Mouse (Mus musculus) limb, embryonic 11.5 days (tissue): ENCODE data around the gene Spata20. TPM values are rescaled to one million over a fixed set of nuclear protein-coding genes. Genes with fewer than 3 reads are reported as not detected.

ENCODE experiments used
- ATAC-seq: fragments of 200-750 bp; cut with Nextera tagmentation; 2 replicates; pipeline ENCODE4 v1.8.0; 2017; ENCODE audit warnings: low read depth; ENCODE audit not compliant: insufficient number of reproducible peaks, low FRiP score, low TSS enrichment
- DNase-seq: peaks from one replicate; pipeline ENCODE4 v3.0.0-alpha.2; 2015; ENCODE audit warnings: low spot score
- H3K27ac ChIP-seq: fragments of 300-500 bp; sonication (generic); replicated peaks from 2 replicates; pipeline ENCODE4 v1.5.1; 2014; ENCODE audit warnings: low read depth, mild to moderate bottlenecking, low read length
- H3K27me3 ChIP-seq: fragments of 300-500 bp; sonication (generic); 2 replicates; pipeline ENCODE4 v1.6.1; 2014; ENCODE audit warnings: mild to moderate bottlenecking, low read length, mixed read lengths; ENCODE audit not compliant: control insufficient read depth, insufficient read depth
- H3K36me3 ChIP-seq: fragments of 300-500 bp; sonication (generic); 2 replicates; pipeline ENCODE4 v1.6.1; 2014; ENCODE audit warnings: mild to moderate bottlenecking, low read length, moderate library complexity, mixed read lengths; ENCODE audit not compliant: control insufficient read depth, insufficient read depth
- H3K4me1 ChIP-seq: fragments of 300-500 bp; sonication (generic); 2 replicates; pipeline ENCODE4 v1.6.1; 2014; ENCODE audit warnings: low read length, mixed read lengths; ENCODE audit not compliant: control insufficient read depth, insufficient read depth
- H3K4me2 ChIP-seq: fragments of 300-500 bp; sonication (generic); 2 replicates; pipeline ENCODE4 v1.6.1; 2014; ENCODE audit warnings: low read depth, mild to moderate bottlenecking, moderate library complexity; ENCODE audit not compliant: severe bottlenecking
- H3K4me3 ChIP-seq: fragments of 300-500 bp; sonication (generic); 2 replicates; pipeline ENCODE4 v1.5.1; 2014; ENCODE audit warnings: low read depth, low read length
- H3K9ac ChIP-seq: fragments of 300-500 bp; sonication (generic); 2 replicates; pipeline ENCODE4 v1.6.1; 2014; ENCODE audit warnings: mild to moderate bottlenecking, low read length
- H3K9me3 ChIP-seq: fragments of 300-500 bp; sonication (generic); 2 replicates; pipeline ENCODE4 v1.6.1; 2016; ENCODE audit warnings: low read length; ENCODE audit not compliant: control insufficient read depth
- WGBS: fragments of 180-500 bp; shearing (Covaris S2); extraction: QIAGEN DNeasy Blood & Tissue Kit; methylation state at CpG from one replicate; pipeline ENCODE4 v1.1.7; 2014; 5-methylcytosine and 5-hydroxymethylcytosine counted together
- polyA plus RNA-seq: library from polyadenylated mRNA; unstranded; fragments of >200 nt; fragmentation: Nextera tagmentation; extraction: Ambion mirVana; gene quantifications from 2 replicates; pipeline ENCODE4 v1.2.1, GENCODE M21; 2014

Spata20 gene
- polyA plus RNA-seq, 1 experiment from 2014 or later, result not detected

DNA sequence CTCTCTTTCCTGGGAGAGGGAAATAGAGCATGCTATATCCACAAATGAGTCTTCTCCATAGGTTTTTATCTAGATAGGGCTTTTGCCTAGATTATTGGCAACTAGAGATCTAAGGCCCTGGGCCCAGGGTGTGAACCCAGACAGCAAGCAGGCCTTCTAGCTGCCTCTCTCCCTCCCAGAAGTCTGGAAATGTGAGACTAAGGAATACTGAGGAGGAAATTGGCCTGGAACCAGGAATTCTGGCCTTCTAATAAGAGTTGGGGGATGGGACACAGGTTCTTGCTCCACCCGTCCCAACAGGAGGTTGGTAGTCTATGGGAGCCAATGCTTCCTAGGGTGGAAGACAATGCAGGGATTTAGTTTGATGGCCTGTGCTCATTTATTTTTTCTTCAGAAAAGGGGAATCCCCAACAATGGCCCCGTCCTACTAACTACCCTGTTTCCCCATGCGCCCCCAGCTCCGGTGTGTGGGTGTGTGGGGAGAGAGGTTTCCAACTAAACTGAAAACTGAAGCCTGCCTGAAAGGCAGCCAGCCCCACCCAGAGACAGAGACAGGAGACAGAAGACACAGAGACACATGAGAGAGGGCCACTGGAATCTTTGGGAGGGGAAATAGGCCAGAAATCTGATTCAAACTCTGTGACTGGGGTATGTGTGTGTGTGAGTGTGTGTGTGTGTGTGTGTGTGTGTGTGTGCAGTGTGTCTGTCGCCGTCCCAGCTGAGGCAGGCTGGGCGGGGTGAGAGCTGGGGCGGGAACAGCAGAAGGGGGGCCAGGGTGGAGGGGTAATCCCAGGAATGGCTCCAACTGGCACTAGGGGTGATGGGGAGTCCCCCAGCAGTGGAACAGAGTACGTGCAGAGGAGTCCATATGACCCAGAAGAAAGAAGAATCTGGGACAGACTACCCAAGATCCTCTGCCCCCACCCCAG, 16.6 kb downstream of the Spata20 start:
- Histone ChIP-seq H3K4me1 (peaks cover 53% of the 10 kb centered on the region), H3K9me3 (no peaks in the 10 kb centered on the region), H3K27me3 (no peaks in the 10 kb centered on the region), H3K4me3 (no peak overlapping the region; the same call in 1 of the 2 replicates), H3K36me3 (no peaks in the 10 kb centered on the region), H3K27ac (peak overlapping the region; percentile 93), H3K9ac (no peak overlapping the region), H3K4me2 (peak overlapping the region; percentile 95; the same call in 1 of the 2 replicates)
- no peak for ATAC-seq
- no peak for DNase-seq
- WGBS, result 23% methylated on average over 9 of the region's 9 CpGs

DNA sequence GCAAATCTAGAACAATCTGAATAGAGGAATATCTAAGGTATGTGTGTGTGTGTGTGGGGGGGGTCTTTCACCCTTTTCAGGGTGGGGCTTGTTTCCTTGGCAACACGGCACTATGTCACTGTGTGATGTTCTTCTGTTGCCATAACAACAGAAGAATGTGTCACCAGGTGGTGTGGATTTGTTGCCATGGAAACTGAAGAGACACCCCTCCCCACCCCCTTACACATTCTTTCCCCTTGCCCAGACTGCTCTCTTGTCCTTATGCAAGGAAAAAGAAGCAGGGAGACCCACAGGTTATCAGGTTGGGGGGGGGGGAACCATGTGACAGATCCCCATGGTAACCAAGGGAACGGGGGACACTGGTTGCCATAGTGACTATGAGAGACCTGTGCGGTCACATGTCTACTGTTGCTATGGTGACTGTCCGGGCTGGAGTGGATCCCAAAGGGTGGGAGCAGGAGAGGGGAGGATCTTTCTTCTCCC, 17.4 kb downstream of the Spata20 start:
- no peak overlapping the region for H3K9ac ChIP-seq
- peak overlapping the region; percentile 93 for H3K27ac ChIP-seq
- H3K4me3 ChIP-seq, result no peak overlapping the region
- no peaks in the 10 kb centered on the region; the same call in 1 of the 2 replicates for H3K36me3 ChIP-seq
- H3K27me3 ChIP-seq, result no peaks in the 10 kb centered on the region
- H3K9me3 ChIP-seq, result no peaks in the 10 kb centered on the region
- ATAC-seq, result 0 out of 2 replicates have a peak, but pooled peaks have one; percentile 0
- 26% methylated on average over 4 of the region's 4 CpGs for WGBS
- DNase-seq, result peak; percentile 72
- peak overlapping the region; percentile 95; the same call in 1 of the 2 replicates for H3K4me2 ChIP-seq
- H3K4me1 ChIP-seq, result peaks cover 53% of the 10 kb centered on the region

DNA sequence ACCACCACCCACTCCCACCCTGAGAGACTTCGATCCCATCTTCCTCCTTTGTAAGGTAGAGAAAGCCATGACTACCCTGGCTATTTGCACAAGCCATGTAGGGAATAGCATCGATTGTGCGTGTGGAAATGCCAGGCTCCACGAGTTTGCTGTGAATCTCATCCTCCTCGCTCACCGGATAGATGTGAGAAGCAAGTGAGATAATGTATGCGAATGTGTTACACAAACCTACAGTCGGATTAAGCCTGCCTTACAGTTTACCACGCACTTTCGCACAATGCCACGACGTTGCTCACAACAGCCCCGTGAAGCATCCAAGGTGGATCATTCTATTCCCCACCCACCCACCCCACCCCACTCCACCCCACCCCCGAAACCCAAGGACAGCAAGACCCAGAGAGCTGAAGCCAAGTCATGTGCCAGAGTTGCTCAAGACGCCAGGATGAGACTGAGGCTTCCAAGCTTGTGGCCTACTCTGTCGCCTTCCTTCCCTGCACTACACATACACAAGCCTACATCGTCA, 19.6 kb downstream of the Spata20 start:
- WGBS, result 90% methylated on average over 17 of the region's 17 CpGs
- ATAC-seq (no peak), DNase-seq (no peak)
- Histone ChIP-seq H3K36me3 (peaks cover 7% of the 10 kb centered on the region), H3K9me3 (no peaks in the 10 kb centered on the region), H3K4me3 (no peak overlapping the region), H3K27ac (no peak overlapping the region), H3K27me3 (no peaks in the 10 kb centered on the region), H3K9ac (no peak overlapping the region), H3K4me2 (no peak overlapping the region), H3K4me1 (peaks cover 48% of the 10 kb centered on the region)

DNA sequence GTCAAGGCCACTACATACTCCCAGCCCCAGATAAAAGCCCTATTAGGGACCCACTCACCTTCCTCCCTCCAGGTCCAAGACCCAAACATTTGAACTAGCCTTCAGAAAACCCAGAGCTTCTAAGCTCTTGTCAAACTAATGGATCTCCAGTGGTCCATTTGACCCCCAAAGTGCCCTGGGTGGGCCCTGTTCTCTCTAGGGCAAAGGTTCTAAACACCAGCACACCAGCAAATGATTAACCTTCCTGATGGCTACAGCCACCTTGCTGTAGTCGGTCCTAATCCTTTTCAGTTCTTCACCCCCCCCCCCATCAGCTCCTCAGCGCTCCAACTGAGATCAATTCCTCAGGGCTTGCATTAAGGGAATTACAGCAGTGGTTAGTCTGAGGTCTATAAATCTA, 21.8 kb downstream of the Spata20 start:
- no peak overlapping the region for H3K4me3 ChIP-seq
- no peak for DNase-seq
- no peaks in the 10 kb centered on the region for H3K27me3 ChIP-seq
- H3K9ac ChIP-seq, result no peak overlapping the region
- no peak overlapping the region for H3K4me2 ChIP-seq
- H3K27ac ChIP-seq, result no peak overlapping the region
- WGBS, result 15% methylated on average over 2 of the region's 2 CpGs
- H3K9me3 ChIP-seq, result no peaks in the 10 kb centered on the region
- H3K36me3 ChIP-seq, result peaks cover 13% of the 10 kb centered on the region
- peaks cover 28% of the 10 kb centered on the region for H3K4me1 ChIP-seq
- no peak for ATAC-seq

DNA sequence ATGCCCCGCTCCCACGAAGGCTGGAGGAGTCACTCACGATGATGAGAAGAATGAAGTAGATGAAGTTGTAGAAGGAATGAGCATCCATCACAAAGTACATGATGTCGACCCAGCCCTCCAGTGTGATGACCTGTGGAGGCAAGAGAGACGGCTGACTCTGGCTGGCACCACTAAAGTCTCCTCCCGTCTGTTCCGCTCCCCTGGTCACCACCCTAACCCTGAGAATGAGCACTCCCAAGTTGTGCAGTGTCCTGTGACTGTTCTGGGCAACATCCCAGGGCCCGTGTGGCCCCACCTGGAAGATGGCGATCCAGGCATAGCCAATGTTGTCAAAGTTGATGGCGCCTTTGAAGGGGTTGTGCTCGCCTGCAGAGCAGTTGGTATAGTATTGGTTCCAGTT, 24.1 kb downstream of the Spata20 start:
- Histone ChIP-seq H3K4me3 (no peak overlapping the region), H3K4me1 (peaks cover 9% of the 10 kb centered on the region; the same call in 1 of the 2 replicates)
- 94% methylated on average over 11 of the region's 11 CpGs for WGBS

DNA sequence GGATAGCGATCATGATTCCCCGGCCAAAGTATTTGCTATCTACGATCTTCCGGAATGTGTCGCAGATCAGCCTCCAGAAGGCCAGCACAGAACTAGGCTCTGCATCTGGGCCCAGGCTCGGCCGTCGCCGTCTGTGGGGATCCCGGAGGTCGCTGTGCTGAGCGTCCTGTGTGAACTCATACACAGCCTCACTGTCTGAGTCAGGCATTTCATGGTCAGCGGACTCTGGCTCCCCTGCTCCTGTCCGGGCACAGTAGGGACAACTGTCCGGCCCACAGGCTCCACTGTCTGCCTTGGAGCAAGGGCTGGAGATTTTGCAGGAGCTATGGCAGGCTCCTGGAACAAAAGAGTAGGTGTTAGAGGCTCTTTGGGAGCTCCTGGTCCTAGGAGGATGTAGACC, 29.0 kb downstream of the Spata20 start:
- DNase-seq, result no peak
- Histone ChIP-seq H3K9me3 (no peaks in the 10 kb centered on the region; the same call in 1 of the 2 replicates), H3K4me2 (no peak overlapping the region), H3K4me1 (no peaks in the 10 kb centered on the region), H3K4me3 (no peak overlapping the region), H3K9ac (no peak overlapping the region), H3K27ac (no peak overlapping the region), H3K27me3 (no peaks in the 10 kb centered on the region), H3K36me3 (peaks cover 21% of the 10 kb centered on the region)
- no peak for ATAC-seq
- WGBS, result 85% methylated on average over 15 of the region's 15 CpGs

More for the DNA sequence above, 24.1 kb downstream of the Spata20 start:
- DNase-seq (no peak), ATAC-seq (no peak)
- Histone ChIP-seq H3K36me3 (peaks cover 16% of the 10 kb centered on the region), H3K27ac (no peak overlapping the region), H3K9me3 (no peaks in the 10 kb centered on the region; the same call in 1 of the 2 replicates), H3K9ac (no peak overlapping the region), H3K27me3 (no peaks in the 10 kb centered on the region), H3K4me2 (no peak overlapping the region)

DNA sequence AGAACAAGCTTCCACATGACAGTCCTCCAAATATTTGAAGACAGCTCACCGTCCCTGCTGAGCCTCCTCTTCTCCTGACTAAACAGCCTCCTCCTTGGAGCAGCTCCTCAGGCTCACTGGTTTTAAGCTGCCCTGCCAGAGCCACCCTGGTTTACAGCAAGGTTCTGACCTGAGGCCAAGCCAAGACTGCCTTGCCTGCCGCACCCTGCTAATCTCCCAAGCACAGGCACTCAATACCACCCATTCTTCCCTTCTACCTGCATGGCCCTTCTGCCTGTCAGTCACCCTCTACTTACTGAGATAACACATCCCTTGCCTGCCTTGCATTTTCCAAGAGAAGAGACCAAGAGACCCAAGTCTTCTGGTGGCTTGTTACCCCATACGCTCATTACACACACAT, 29.6 kb downstream of the Spata20 start:
- 79% methylated on average over 3 of the region's 3 CpGs for WGBS
- no peaks in the 10 kb centered on the region for H3K4me1 ChIP-seq
- DNase-seq, result no peak
- H3K27ac ChIP-seq, result no peak overlapping the region
- H3K27me3 ChIP-seq, result no peaks in the 10 kb centered on the region
- no peak overlapping the region for H3K4me3 ChIP-seq
- H3K36me3 ChIP-seq, result peaks cover 15% of the 10 kb centered on the region
- no peak overlapping the region for H3K4me2 ChIP-seq
- no peaks in the 10 kb centered on the region; the same call in 1 of the 2 replicates for H3K9me3 ChIP-seq
- ATAC-seq, result no peak
- H3K9ac ChIP-seq, result no peak overlapping the region

DNA sequence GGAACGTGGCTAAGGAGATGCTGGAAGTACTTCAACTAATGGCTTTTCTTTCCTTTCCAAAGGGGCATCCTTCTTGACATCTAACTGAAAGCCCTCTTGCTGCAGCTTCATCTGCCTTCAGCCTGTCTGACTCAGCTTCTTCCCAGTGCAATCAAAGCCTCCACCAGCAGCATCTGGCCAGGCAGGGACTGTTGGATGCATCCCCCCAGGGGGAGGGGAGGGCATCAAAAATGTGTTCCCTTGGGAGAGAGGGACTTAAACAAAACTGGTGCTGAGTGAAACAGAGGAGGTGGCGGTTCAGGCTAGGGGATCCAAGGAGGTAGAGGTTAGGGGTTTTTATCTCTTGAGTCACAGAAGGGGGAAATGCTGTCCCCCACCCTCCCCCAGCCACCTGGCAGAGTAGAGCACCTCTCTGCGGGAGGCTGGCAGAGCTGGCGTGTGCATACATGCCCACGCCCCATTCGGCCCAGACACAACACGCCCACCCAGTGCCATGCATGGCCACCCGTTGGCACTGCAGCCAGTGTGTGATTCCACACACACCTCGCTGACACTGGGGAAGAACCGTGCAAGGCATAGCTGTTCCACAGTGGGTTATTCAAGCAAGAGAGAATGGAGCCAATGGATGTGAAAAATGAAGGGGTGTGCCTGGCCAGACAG, 30.7 kb downstream of the Spata20 start:
- no peaks in the 10 kb centered on the region for H3K4me1 ChIP-seq
- no peak for ATAC-seq

More for the DNA sequence above, 30.7 kb downstream of the Spata20 start:
- Histone ChIP-seq H3K4me2 (no peak overlapping the region), H3K36me3 (peaks cover 13% of the 10 kb centered on the region), H3K27ac (no peak overlapping the region), H3K9ac (no peak overlapping the region), H3K27me3 (no peaks in the 10 kb centered on the region), H3K9me3 (no peaks in the 10 kb centered on the region; the same call in 1 of the 2 replicates), H3K4me3 (no peak overlapping the region)
- 87% methylated on average over 10 of the region's 10 CpGs for WGBS
- no peak for DNase-seq
